ENCODE assay signal across 22 mouse cellular contexts in the genomic region with DNA sequence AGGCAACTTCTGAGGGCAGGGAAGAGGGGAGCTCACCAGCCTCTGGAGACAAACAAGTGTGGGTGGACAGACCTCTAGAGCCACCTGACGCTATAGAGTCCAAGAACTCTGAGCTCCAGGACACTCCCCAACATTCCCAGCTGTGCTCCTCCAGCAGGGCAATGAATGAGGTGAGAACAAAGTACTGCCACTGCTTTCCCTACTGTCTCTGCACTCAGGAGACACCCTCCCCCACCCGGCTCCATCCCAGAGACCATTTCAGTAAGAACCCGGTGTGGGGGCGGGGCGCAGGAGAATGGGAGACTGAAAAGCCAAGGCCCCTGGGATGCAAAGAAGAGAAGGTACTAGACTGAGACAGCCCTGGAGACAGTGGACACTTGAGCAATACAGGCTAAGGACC.
DNase-seq lines count a peak whose midpoint lies in the region; ATAC-seq and TF ChIP-seq lines count a peak whose summit lies in the region.
"Had no signal": no experiment of that assay in that cellular context is flagged by ENCODE, and none has a peak within 500 bp of the region (broad histone marks: within the 10 kb centered on the region; RNA-seq: fewer than 3 reads in every experiment).

No protein-coding gene starts in this region.

- H3K4me2 ChIP-seq in kidney, embryonic 16.5 days (replicated peaks; ENCODE audit: low read depth, low read length), result no peak overlapping the region
- no peak overlapping the region for H3K4me2 ChIP-seq in midbrain, embryonic 11.5 days
- no peak overlapping the region for H3K4me2 ChIP-seq in midbrain, postnatal 0 days (ENCODE audit: low read depth, low read length, poor library complexity, severe bottlenecking)

- H3K36me3 ChIP-seq in kidney, embryonic 16.5 days (ENCODE audit: insufficient read depth, low read length), result 0 out of 2 replicates have a peak, but pooled peaks cover 3% of the 10 kb centered on the region
- 0 out of 2 replicates have a peak, but pooled peaks cover 2% of the 10 kb centered on the region for H3K36me3 ChIP-seq in midbrain, embryonic 11.5 days (ENCODE audit: control insufficient read depth, insufficient read depth, low read length)
- H3K36me3 ChIP-seq in midbrain, postnatal 0 days (ENCODE audit: insufficient read depth, low read length), result peaks cover 3% of the 10 kb centered on the region

- no peak overlapping the region for H3K4me3 ChIP-seq in kidney, embryonic 16.5 days (ENCODE audit: low read length)
- no peak overlapping the region for H3K4me3 ChIP-seq in midbrain, embryonic 11.5 days (ENCODE audit: low read depth, low read length)
- no peak overlapping the region for H3K4me3 ChIP-seq in midbrain, postnatal 0 days (ENCODE audit: low read depth, low read length)
- H3K4me3 ChIP-seq: forebrain, embryonic 10.5 days; gastrocnemius, adult 2 months had no signal

- 25% methylated on average over 5 of the region's 5 CpGs for WGBS in kidney, embryonic 16.5 days
- 24% methylated on average over 5 of the region's 5 CpGs for WGBS in midbrain, embryonic 11.5 days
- WGBS in midbrain, postnatal 0 days, result 36% methylated on average over 5 of the region's 5 CpGs

- ATAC-seq in kidney, embryonic 16.5 days (ENCODE audit: low FRiP score, low TSS enrichment), result peak; percentile 46; the same call in 1 of the 2 replicates
- ATAC-seq in midbrain, embryonic 11.5 days (ENCODE audit: low FRiP score), result no peak
- ATAC-seq in midbrain, postnatal 0 days (ENCODE audit: low FRiP score), result no peak
- ATAC-seq: forebrain, postnatal 0 days; hindbrain, embryonic 16.5 days; liver, postnatal 0 days had no signal

- no peak overlapping the region for H3K9ac ChIP-seq in kidney, embryonic 16.5 days (replicated peaks; ENCODE audit: low read length)
- no peak overlapping the region for H3K9ac ChIP-seq in midbrain, embryonic 11.5 days (ENCODE audit: low read length)
- H3K9ac ChIP-seq in midbrain, postnatal 0 days (replicated peaks; ENCODE audit: low read length, poor library complexity, severe bottlenecking), result no peak overlapping the region
- H3K9ac ChIP-seq: forebrain, postnatal 0 days; liver, postnatal 0 days had no signal

- H3K4me1 ChIP-seq in kidney, embryonic 16.5 days (ENCODE audit: insufficient read depth, low read length), result peaks cover 6% of the 10 kb centered on the region
- H3K4me1 ChIP-seq in midbrain, embryonic 11.5 days (ENCODE audit: control insufficient read depth, insufficient read depth, low read length), result peaks cover 5% of the 10 kb centered on the region; the same call in 1 of the 2 replicates
- no peaks in the 10 kb centered on the region for H3K4me1 ChIP-seq in midbrain, postnatal 0 days (ENCODE audit: insufficient read depth, low read length)

- intact Hi-C loops in gastrocnemius, postnatal 36 days (cut with DNase I), result no loop called here

- DNase-seq in embryo, embryonic 10.5 days (ENCODE audit: low spot score), result peak; percentile 35
- no peak for DNase-seq in embryo, embryonic 10 days (ENCODE audit: low spot score)
- no peak for DNase-seq in kidney, adult 18-20 months
- DNase-seq in midbrain, embryonic 11.5 days (ENCODE audit: low spot score, missing footprints), result peak; percentile 6
- no peak for DNase-seq in midbrain, postnatal 0 days (ENCODE audit: low spot score)
- no peak for DNase-seq in gastrocnemius, postnatal 36 days
- DNase-seq in neural tube, embryonic 10.5 days (ENCODE audit: extremely low spot score, low spot score), result no peak
- DNase-seq: adrenal gland, adult 2 months; cerebellum, adult 8-10 months; forebrain, postnatal 0 days; gastrocnemius, adult 2 months; heart, postnatal 4 days; kidney, adult 9 months; left cerebral cortex, postnatal 4 days; liver, postnatal 0 days; lung, postnatal 4 days; right cerebral cortex, postnatal 14 days; spleen, adult 18-20 months; thymus, postnatal 25 days had no signal

- no peaks in the 10 kb centered on the region for H3K9me3 ChIP-seq in kidney, embryonic 16.5 days (ENCODE audit: low read length)
- H3K9me3 ChIP-seq in midbrain, embryonic 11.5 days (ENCODE audit: control insufficient read depth, low read length), result no peaks in the 10 kb centered on the region
- H3K9me3 ChIP-seq in midbrain, postnatal 0 days (ENCODE audit: low read length), result no peaks in the 10 kb centered on the region
- H3K9me3 ChIP-seq: forebrain, embryonic 10.5 days had no signal

- H3K27ac ChIP-seq in kidney, embryonic 16.5 days (ENCODE audit: low read length), result no peak overlapping the region
- H3K27ac ChIP-seq in midbrain, embryonic 11.5 days (ENCODE audit: low read depth, low read length), result no peak overlapping the region
- no peak overlapping the region for H3K27ac ChIP-seq in midbrain, postnatal 0 days (ENCODE audit: low read depth, low read length)
- H3K27ac ChIP-seq: forebrain, embryonic 10.5 days; gastrocnemius, adult 2 months had no signal

- no peak for TF ChIP-seq CTCF in midbrain, postnatal 0 days (IDR thresholded peaks at IDR 0.05)

- H3K27me3 ChIP-seq in kidney, embryonic 16.5 days (ENCODE audit: insufficient read depth, low read length), result no peaks in the 10 kb centered on the region
- H3K27me3 ChIP-seq in midbrain, embryonic 11.5 days (ENCODE audit: control insufficient read depth, insufficient read depth, low read length), result no peaks in the 10 kb centered on the region
- no peaks in the 10 kb centered on the region for H3K27me3 ChIP-seq in midbrain, postnatal 0 days (ENCODE audit: insufficient read depth, low read length)

Comparison
In these comparisons a context has a peak if more than half of its experiments do, and no peak if none do; other contexts are left out.
1. DNase-seq: peak in embryo, embryonic 10.5 days (single experiment) and midbrain, embryonic 11.5 days (single experiment); none in embryo, embryonic 10 days (single experiment), kidney, adult 18-20 months (single experiment), midbrain, postnatal 0 days (single experiment), gastrocnemius, postnatal 36 days (0 of 2) and neural tube, embryonic 10.5 days (single experiment).